Mouse (Mus musculus) embryo, embryonic 11.5 days (tissue): ENCODE data around the gene Lman2l.

Source experiments
- DNase-seq: peaks from one replicate; pipeline ENCODE4 v3.0.0-alpha.2; 2012; ENCODE audit warnings: low read depth, low spot score

Lman2l gene

DNA sequence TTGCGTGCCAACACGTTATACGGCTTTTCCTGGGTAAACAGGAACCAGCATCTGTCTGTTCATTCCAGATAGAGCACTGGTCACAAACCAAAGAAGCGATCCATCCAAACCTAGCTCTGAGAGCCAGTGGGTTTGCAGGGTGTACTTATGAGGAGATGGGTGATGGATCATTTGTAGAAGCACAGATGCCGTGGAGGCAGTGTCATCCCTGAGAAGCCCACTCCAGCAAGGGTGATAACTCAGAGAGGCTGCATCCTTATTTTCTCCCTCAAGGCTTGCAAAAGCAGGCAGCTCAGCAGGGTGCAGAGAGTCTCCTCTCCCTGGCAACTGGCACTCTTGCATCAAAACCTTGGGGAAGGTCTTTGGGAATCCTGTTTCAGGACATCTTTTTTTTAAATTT lies 13.1 kb upstream of the Lman2l start:
- no peak for DNase-seq

DNA sequence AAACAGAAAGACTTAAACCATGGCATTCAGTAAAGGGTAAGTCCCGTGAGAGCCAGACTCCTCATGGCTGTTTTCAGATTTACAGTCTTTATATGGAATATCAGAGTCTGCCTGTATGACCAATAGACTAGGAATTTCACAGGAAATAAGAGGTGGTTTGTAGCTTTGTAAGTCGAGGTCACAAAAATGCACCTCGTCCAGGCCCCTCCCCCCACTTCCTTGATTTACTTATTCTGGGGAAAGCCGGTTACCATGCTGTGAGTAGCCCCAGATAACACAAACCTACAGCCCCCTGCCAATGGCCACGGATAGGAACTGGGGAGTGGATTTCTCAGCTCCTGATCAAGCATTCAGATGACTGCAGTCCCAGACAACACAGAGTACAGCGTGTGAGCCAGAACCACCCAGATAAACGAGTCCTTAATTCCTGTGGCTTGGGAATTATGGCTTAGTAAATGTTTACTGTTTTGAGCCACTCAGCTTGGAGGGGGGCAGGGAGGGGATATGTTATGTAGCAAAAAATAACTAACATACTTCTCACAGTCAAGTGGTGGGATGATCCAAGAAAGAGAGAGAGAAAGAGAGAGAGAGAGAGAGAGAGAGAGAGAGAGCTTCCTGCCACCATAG lies 12.4 kb upstream of the Lman2l start:
- no peak for DNase-seq

DNA sequence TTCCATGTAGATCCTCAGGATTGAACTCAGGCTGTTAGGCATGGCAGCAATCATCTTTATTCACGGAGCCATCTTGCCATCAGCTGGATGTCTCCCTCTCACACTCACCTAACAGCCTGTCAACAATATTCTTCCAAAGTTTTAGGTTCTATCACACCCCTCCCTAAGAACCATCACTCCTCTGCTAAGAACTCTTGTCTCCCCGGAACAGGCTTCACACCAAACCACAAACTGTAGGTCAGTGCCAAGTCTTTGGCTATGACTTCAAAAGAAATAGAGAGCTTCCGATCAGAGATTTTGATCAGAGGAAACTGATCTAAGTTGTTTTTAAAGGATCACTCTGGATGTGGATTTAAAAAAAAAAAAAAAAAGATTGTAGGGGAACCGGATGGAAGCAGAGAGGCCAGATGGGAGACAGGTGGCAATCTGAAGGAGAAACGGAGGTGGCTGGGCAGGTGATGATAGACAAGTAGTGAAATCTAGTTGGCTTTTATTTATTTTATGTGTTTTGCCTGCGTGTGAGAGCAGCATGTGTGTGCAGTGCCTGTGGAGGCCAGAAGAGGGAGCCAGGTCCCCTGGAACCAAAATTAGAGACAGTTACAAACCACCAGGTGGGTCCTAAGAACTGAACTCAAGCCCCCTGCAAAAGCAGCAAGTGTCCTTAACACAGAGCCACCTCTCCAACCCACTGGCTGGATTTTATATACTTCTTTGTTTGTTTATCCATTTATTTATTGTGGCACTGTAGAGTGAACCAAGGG lies 9.2 kb upstream of the Lman2l start:
- DNase-seq = no peak

DNA sequence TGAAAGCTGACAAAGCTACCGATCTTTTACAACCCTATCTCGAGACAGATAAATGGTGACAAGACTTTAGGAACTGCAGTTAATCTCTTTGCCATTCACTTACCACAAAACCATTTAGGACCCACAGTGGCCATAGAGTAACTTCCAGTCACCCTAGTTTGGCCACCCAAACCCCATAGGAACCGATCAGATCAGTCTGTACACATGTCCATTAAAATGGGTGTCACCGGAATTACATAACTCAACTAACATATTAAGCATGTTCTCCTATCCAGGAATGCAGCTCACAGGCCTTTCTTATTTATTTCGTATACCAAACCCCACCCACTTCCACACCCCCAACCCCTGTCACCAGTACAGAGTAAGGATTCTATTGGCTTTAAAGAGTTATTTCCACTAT lies 1.8 kb upstream of the Lman2l start:
- DNase-seq = no peak

DNA sequence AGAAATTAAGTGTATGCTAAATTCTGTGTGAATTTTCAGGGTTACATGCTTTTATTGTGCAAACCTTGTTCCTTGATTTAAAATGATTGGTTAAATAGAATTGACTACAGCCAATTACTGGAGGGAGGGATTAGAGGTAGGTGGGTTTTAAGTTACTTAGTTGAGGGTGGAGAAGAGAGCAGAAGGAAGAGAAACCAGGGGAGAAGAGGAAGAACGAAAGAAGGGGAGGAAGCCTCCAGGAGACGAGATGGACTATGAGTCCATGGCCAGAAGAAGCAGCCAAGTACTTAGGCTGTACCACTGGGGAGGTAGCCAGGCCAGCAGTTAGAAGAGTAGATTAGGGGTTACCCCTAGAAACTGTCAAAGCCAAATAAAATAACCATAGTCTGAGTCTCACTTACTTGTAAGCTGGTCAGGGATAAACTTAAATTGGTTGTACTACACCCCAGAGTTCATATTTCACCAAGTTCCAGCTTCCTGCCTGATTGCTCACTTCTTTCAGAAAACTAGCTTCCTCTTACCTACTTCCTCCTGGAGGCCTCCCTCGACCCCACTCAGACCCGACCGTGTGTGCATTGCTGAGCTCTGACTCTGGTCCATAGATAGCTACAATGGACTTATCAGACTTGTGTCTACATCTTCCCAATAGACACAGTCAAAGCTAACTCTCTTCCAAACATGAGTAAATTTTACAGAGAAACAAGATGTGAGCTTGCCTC lies 1.2 kb upstream of the Lman2l start:
- no peak for DNase-seq

DNA sequence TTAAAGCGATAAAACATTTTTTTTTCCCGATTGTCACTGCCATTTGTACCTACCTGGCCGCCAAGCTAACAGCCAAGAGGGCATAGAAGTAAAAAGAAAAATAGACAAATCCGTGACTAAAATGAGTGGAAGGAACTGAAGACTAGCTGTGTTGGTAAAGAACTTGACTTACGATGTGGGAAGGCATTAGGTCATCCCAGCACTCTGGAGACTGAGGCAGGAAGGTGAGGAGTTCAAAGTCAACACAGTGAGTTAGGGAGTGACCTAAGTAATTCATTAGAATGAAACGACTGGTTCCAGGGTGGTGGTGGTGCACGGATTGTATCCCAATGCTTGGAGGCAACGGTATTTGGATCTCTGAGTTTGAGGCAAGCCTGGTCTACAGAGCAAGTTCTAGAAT lies 437 bp upstream of the Lman2l start:
- DNase-seq = no peak

DNA sequence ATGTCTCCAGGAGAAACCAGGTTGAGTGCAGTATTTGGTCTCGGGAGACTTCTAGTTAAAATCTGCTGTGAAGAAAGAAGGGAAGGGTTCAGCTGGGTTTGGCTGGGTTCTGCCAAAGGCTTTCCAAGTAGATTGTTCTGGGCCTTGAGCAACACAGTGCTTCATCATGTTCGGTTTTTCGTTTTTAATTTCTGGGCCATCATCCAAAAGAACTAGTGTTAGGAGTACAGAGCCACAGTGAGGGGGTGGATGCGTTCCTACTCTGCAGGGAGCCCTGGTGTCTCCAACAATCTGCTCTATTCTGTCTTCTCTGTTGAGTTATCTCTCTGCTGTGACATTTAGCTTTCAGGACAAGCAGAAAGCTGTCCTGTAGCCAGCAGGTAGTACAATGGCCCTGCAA lies 4.0 kb downstream of the Lman2l start:
- DNase-seq = no peak

DNA sequence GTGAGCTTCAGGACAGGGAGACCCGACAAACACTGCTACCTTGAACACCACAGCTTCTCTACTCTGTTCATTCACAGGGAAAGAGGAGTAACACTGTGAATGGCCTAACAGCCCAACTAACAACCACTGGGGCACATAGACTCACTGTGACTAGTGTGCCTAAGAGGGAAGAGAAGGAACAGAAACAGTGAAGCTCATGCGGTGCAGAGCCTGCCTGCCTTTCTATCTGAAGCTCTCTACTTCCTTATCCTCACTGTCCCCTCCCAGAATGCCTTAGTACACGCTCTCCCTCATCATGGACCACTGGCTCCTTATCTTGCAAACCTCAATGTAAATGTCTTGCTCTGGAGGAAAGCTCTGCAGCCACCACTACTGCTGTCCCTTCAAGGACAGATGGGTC lies 7.8 kb downstream of the Lman2l start:
- no peak for DNase-seq

DNA sequence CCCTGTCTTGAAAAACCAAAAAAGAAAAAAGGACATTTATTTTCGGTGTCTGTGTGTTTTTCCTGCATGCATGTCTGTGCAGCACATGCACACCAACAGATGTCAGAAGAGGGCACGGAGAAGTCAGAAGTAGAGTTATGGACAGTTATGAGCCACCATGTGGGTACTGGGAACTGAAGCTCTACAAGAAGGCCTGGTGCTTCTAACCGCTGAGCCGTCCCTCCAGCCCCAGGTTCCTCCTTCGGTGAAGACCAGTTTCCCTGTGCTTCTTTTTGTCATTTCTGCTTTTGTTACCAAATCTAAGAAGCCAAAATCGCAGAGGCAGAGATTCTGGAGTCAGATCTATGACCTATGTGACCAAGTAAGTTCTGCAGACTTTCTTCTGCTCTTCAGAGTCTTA lies 8.6 kb downstream of the Lman2l start:
- no peak for DNase-seq

DNA sequence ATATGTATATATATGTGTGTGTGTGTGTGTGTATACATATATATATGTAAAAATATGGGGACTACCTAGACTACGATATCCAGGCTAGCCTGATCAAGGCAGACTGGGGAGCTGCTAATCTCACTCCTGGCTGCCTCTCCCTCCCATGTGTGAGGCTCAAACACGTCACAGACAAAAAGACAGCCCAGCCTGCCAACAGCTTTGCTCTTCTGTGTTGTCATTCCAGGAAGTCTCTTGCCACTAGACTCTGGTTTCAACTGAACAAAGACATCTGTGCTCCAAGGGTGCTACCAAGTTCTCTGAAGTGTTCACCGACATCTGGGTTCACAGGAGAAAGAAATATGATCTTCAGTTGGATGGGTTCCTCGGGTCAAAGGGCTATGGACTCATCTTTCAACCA lies 10.0 kb downstream of the Lman2l start:
- no peak for DNase-seq

DNA sequence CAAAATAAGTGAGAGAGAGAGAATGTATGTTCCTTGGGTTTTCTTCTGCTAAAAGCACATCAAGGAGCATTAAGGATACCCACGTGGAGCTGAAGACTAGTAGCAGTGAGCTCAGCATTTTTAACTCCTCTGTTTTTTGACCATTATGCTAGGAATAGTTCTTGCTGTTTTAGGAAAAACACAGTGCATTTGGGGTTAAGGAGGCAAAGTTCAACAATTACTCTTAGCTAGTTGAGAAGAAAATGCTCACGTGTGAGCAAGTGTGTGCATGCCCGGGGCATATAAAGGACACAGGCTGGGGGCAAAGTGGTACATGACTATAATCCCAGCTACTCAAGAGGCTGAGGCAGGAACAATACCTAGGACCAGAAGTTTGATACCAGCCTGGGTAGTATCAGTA lies 11.5 kb downstream of the Lman2l start:
- DNase-seq = no peak

DNA sequence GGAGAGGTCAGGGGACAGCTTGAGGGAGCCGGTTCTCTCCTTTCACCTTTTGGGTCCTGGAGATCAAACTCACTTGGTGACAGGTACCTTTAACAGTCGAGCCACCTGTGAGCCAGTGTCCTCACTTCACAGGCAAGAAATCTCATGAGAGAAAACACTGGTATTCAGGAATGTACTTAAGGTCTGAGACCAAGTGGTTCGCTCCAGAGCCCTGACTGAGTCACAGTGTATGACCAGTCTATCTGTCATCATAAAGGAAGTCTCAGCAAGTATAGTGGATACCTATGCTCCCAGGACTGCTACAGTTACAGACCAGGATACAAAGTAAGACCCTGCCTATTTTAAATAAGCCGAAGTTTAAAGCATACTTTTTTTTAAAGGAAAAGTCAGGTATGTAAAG lies 12.1 kb downstream of the Lman2l start:
- DNase-seq = no peak

DNA sequence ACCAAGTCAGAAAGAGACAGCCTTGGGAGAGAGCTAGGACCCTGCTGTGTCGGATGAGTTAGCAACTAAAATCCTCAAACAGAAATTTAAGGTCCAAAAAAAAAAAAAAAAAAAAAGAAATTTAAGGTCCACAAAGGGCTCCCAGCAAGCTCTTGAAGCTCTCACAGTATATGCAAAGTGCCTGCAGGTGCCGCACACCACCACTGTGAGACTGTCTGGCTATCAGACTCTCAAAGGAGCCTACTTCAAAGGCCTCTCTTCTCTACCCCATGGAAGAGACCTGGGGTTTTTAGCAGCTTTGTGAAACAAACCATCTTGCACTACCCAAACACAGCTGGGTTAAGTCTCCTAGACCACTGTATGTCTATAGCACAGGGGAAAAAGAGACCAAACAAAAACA lies 15.6 kb downstream of the Lman2l start:
- DNase-seq = no peak

DNA sequence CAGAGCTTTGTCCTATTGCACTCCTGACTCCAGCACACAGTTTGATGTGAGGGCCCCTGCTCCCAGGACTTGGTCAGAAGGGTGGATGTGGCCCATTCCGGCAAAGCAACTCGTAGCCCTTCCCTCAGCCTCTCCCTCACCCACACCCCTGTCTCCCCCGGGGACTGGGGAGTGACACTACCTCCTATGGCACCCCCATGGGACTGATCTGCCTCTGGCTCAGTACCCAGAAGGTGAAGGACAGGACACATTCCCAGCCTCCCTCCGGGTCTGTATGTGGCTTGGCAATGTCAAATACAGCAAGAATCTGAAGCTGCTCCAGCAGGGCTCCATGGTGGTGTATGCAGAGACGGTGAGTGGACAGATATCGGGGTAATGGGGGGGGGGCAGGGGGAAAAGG lies 40.5 kb downstream of the Lman2l start:
- no peak for DNase-seq

DNA sequence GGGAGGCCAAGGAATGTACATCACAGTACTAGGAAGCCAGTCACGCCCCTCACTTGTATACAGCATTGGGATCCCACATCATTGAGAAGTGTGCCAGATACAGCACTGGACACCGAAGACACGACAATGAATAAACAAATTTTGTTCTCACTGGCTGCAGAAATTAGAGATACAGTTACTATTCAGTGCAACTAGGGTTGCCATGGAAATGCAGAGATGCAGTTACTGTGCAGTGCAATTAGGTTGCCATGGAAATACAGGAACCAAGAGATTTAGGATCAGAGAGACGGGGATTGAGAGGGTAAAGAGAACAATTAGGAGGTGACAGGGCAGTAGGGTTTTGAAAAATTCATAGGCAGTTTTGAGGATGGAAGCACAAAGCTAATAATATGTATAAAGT lies 43.6 kb downstream of the Lman2l start:
- no peak for DNase-seq

DNA sequence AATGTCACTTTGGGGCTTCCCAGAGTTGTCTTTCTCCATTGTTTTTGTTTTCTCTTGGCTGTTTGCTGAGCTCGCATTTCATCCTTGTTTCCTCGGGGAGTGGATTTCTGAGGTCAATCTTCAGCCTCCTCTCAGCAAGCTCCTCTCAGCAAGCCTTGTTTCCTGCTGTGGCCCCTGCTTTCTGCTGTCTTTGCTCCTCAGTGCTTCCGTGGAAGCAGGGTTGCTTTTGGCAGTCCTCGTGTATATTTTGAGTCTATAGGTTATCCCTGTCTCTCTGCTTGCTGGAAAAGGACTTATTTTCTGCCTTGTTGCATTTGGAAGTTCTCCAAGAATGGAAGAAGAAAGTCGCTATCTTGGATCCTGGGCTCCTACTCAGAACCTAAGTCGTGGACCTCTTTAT lies 48.0 kb downstream of the Lman2l start:
- no peak for DNase-seq

DNA sequence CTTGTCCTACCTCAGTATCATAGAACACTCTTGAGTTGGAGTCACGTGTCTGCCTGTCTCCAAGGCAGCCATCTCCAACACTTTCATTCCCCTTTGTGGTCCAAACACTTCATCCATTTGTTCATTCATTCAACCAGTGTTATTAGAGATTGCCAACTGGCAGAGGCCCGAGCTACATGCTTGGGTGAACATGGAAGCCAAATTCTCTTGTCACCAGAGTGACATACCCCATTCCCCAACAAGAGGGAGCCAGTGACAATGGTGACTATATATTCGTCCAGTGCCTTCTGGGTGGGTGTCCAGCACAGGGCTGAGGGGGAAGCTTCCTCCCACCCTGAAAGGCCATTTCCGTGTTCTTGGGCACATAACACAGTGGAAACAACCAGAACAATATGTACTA lies 65.5 kb downstream of the Lman2l start:
- no peak for DNase-seq

DNA sequence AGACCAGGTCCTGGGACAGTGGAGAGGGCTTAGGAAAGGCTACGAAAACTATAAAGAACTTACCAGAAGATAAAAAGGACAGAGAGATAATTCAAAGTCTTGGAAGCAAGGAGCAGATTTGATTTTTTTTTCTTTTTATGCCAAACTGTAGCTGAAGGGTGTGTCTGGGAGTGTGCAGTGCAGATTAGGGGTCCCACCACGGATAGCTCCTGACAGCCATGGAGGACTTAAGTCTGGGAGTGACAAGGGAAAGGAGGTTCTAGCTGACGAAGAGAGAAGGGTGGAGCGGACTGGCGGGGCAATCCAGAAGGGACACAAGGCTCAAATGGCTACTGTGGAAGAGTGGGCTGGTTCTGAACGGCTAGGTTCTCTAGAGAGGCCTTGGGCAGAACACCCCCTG lies 66.2 kb downstream of the Lman2l start:
- DNase-seq = no peak

DNA sequence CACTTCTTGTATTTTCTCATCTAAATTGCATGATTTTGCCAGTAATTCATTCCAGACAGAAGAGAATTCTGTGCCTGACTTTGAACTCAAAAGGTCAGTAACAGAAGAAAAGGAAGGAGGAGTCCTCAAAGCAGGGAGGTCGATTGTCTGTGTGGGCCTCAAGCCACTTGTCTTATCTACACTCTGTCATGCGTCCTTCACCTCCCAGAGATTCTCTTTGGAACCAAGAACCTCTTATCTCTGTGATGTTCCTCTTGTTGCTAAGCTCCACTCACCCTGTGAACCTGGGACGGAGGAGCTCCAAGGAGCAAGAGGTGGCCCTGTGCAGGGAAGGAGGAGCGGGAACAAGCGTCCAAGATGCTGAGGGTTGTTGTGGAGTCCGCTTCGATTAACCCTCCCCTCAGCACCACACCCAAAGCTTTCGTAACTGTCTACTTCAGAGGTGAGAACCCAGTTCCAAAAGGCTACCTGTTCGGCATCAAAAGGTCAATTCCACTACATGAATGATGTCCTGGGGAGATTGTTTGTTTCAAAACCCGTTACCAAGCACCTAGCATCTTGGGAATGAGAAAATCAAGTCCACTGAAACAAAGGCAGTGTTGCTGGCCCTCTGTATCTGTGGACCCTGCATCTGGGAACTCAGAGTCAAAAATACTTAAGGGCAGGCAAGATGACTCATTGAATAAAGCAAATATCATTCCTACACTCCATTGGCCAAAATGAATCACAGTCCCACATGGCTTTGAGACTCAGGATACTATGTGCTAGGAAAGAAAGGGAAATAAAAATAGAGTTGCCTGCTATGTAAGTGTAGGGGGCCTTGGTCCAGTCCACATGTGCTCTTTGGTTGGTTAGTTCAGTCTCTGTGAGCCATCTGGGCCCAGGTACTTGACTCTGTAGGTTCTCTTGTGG lies 72.9 kb downstream of the Lman2l start, which contains the start of gene Fer1l5:
Fer1l5 (plus strand) TSS at position 358 of the 912 bp plus-strand sequence.
- DNase-seq = no peak

DNA sequence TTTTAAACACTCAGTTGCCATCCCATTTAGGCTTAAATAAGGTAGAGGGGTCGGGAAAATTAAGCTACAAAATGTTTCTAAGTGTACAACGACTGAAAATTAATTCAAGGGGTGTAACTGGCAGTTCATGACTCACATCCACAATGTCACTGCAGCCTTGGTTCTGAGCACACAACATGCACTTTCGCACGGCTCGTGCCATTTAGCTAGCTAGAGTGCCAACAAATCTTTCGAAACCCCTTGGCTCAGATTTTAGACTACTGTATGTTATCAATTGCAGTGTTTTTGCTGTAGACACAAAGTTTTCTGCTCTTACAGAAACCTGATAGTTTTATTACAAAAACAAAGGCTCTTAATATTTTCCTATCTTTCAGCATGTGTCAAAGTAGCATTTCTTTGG lies 74.2 kb downstream of the Lman2l start:
- DNase-seq = no peak
